Mouse (Mus musculus) kidney, postnatal 14 days (tissue): ENCODE measurements at regions not wholly inside any gene's neighbourhood (a gene's known extent, or its start where the extent isn't known, plus 50 kb on each side); places are given as distances from the start of the nearest gene placed in this dataset.
A peak's percentile ranks its signal among the peaks of the same experiment; 100 is the strongest.

ENCODE experiments used
- DNase-seq: peaks from one replicate; pipeline ENCODE4 v3.0.0; 2022; ENCODE audit warnings: mixed read lengths

- DNase-seq, result no peak
Measured at GRCm38 (mm10) chr14:76700796-76701195, 144.1 kb upstream of the Serp2 start.

- no peak for DNase-seq
Measured at GRCm38 (mm10) chr14:76700190-76700589, 143.5 kb upstream of the Serp2 start.

GRCm38 (mm10) chr14:76698718-76699402 is 142.2 kb upstream of the Serp2 start:
- DNase-seq, result peak; percentile 62

GRCm38 (mm10) chr14:76696729-76697128 is 140.0 kb upstream of the Serp2 start:
- DNase-seq, result no peak

GRCm38 (mm10) chr14:76695691-76696355 is 139.1 kb upstream of the Serp2 start:
- no peak for DNase-seq

- DNase-seq, result no peak
Measured at GRCm38 (mm10) chr14:76694894-76695293, 138.2 kb upstream of the Serp2 start.

GRCm38 (mm10) chr14:76693351-76694317 is 136.9 kb upstream of the Serp2 start:
- DNase-seq, result peak; percentile 60

- DNase-seq, result peak; percentile 66
Measured at GRCm38 (mm10) chr14:76687971-76688407, 131.3 kb upstream of the Serp2 start.

- no peak for DNase-seq
Measured at GRCm38 (mm10) chr14:76686762-76687453, 130.2 kb upstream of the Serp2 start.

GRCm38 (mm10) chr14:76685830-76686761 is 129.4 kb upstream of the Serp2 start:
- no peak for DNase-seq

- DNase-seq, result no peak
Measured at GRCm38 (mm10) chr14:76684327-76684726, 127.6 kb upstream of the Serp2 start.

GRCm38 (mm10) chr14:76681581-76682377 is 125.1 kb upstream of the Serp2 start:
- DNase-seq, result peak; percentile 82

- DNase-seq, result no peak
Measured at GRCm38 (mm10) chr14:76678512-76679134, 121.9 kb upstream of the Serp2 start.

GRCm38 (mm10) chr14:76674949-76675348 is 118.3 kb upstream of the Serp2 start:
- no peak for DNase-seq

GRCm38 (mm10) chr14:76673671-76674331 is 117.1 kb upstream of the Serp2 start:
- DNase-seq, result no peak

- no peak for DNase-seq
Measured at GRCm38 (mm10) chr14:76672899-76673298, 116.2 kb upstream of the Serp2 start.

GRCm38 (mm10) chr14:76672442-76672841 is 115.8 kb upstream of the Serp2 start:
- DNase-seq, result no peak

- no peak for DNase-seq
Measured at GRCm38 (mm10) chr14:76671023-76671422, 114.3 kb upstream of the Serp2 start.

GRCm38 (mm10) chr14:76665754-76666371 is 109.2 kb upstream of the Serp2 start:
- DNase-seq, result no peak
